Mouse (Mus musculus) mature B cell (primary cell): ENCODE data around the gene B4gat1.
"Not testable (repeated sequence)": the region's sequence is repeated elsewhere in the genome, so short reads cannot be mapped to it uniquely, and the experiment has no call there.

Experiments used
- in situ Hi-C: fragments of 300-500 bp; cut with MboI; formaldehyde crosslinking; loops from 2 replicates; pipeline ENCODE4 v1.14.3; 2019

Gene B4gat1

DNA sequence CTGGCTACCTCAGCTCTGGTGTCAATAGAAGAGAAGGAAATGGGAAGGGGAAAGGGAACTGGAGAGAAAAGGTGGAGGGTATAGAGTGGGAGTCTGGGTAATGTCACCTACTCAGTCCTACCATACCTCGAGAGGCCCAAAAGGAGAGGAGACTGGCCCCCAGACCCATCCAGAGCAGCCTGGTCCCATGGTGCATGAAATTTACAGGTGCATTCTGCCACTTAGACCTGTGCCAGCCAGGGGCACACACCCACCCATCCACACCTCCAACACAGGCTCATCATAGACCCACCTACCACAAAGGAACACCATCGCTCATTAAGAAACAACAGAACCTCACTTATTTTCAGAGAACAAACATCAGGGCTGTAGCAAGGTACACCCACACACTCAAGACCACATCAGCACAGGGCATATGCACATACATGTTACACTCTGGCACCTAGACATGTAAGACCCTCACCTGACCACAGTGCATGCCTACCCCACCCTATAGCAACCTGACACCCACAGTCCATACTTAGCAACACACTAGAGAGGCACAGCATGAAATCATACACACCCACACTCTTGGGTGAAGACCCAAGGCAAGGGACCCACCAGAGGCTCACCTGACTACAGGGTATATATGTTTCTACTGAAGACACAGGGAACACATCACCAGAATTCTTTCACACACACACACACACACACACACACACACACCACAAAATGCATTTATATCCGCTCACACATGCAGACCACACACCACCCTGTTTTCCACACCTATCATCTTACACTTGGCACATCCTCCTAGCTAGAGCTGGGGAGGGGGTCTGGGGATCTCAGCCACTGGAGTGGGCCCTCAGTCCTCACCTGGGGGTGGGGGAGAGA is 45.6 kb downstream of the B4gat1 start:
- in situ Hi-C loops = no loop called here

GRCm38 (mm10) chr19:5084834-5085144 is 46.2 kb downstream of the B4gat1 start:
- in situ Hi-C loops = no loop called here

GRCm38 (mm10) chr19:5085145-5085863 is 46.7 kb downstream of the B4gat1 start, which contains the start of gene Tmem151a:
Tmem151a (minus strand) TSS chr19:5085531.
- in situ Hi-C loops = no loop called here

- in situ Hi-C loops = not testable (repeated sequence)
These were observed 47.9 kb downstream of the B4gat1 start for GRCm38 (mm10) chr19:5086533-5086932.

- in situ Hi-C loops = no loop called here
These were observed 49.5 kb downstream of the B4gat1 start, which contains the start of gene Yif1a for GRCm38 (mm10) chr19:5087884-5088728. Yif1a (plus strand) TSS chr19:5088538.

DNA sequence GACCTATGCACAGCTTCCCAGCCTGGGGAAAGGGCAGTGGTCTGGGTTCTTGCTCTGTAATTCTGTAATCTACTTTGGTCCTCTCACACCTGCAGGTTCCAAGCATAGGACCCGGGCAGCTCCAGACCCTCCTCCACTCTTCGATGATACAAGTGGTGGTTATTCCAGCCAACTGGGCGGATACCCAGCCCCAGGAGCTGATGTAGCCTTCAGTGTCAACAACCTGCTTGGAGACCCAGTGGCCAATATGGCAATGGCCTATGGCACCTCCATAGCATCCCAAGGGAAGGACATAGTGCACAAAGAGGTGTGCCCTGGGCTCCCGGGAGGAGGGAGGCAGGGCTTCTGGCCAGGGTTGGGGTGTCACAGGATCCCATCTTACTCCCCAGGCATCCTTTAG is 50.7 kb downstream of the B4gat1 start:
- in situ Hi-C loops = no loop called here
